27 mouse cellular contexts compared by ENCODE assay signal in genomic region chr7:77338630-77339029, GRCm38 (mm10).
A peak's percentile ranks its signal among the peaks of the same experiment; 100 is the strongest.
DNase-seq lines count a peak whose midpoint lies in the region; ATAC-seq lines count a peak whose summit lies in the region.
"Had no signal": no experiment of that assay in that cellular context is flagged by ENCODE, and none has a peak within 500 bp of the region (broad histone marks: within the 10 kb centered on the region; RNA-seq: fewer than 3 reads in every experiment).

No protein-coding gene starts in this region.

- ATAC-seq in forebrain, embryonic 16.5 days: peak; percentile 96
- ATAC-seq: liver, embryonic 12.5 days; Patski had no signal

- no peaks in the 10 kb centered on the region for H3K36me3 ChIP-seq in forebrain, embryonic 16.5 days (ENCODE audit: control insufficient read depth, insufficient read depth)
- H3K36me3 ChIP-seq: embryonic facial prominence, embryonic 13.5 days; heart, embryonic 10.5 days; hindbrain, embryonic 15.5 days; limb, embryonic 12.5 days; liver, embryonic 12.5 days; midbrain, embryonic 12.5 days had no signal

- no peak overlapping the region for H3K9ac ChIP-seq in forebrain, embryonic 16.5 days (replicated peaks; ENCODE audit: low read depth, low read length)
- H3K9ac ChIP-seq: embryonic facial prominence, embryonic 13.5 days; hindbrain, embryonic 15.5 days; limb, embryonic 12.5 days; liver, embryonic 12.5 days; midbrain, embryonic 12.5 days had no signal

- H3K4me2 ChIP-seq in forebrain, embryonic 16.5 days (ENCODE audit: low read length): no peak overlapping the region
- H3K4me2 ChIP-seq: embryonic facial prominence, embryonic 13.5 days; hindbrain, embryonic 15.5 days; limb, embryonic 12.5 days; liver, embryonic 12.5 days; midbrain, embryonic 12.5 days had no signal

- WGBS in forebrain, embryonic 16.5 days: 35% methylated on average over 4 of the region's 4 CpGs

- H3K27me3 ChIP-seq in forebrain, embryonic 16.5 days (replicated peaks; ENCODE audit: control insufficient read depth, insufficient read depth, low read length): no peaks in the 10 kb centered on the region
- H3K27me3 ChIP-seq: embryonic facial prominence, embryonic 13.5 days; hindbrain, embryonic 15.5 days; limb, embryonic 12.5 days; liver, embryonic 12.5 days; midbrain, embryonic 12.5 days; Patski had no signal

- H3K9me3 ChIP-seq in forebrain, embryonic 16.5 days (ENCODE audit: control insufficient read depth, low read length): no peaks in the 10 kb centered on the region
- H3K9me3 ChIP-seq: embryonic facial prominence, embryonic 13.5 days; heart, embryonic 10.5 days; hindbrain, embryonic 15.5 days; limb, embryonic 12.5 days; liver, embryonic 12.5 days; midbrain, embryonic 12.5 days had no signal

- no peaks in the 10 kb centered on the region for H3K4me1 ChIP-seq in forebrain, embryonic 16.5 days (replicated peaks; ENCODE audit: control insufficient read depth, insufficient read depth, low read length)
- H3K4me1 ChIP-seq: embryonic facial prominence, embryonic 13.5 days; heart, embryonic 10.5 days; hindbrain, embryonic 15.5 days; limb, embryonic 12.5 days; liver, embryonic 12.5 days; midbrain, embryonic 12.5 days had no signal

- peak; percentile 4 for DNase-seq in left cerebral cortex, adult 11 months (ENCODE audit: low spot score)
- no peak for DNase-seq in left cerebral cortex, adult 18-20 months (ENCODE audit: low spot score in 2 of 2)
- peak; percentile 71 for DNase-seq in Muller cell, postnatal 12 days (ENCODE audit: inconsistent ontology term)
- DNase-seq in layer of hippocampus, adult 9-10 months (ENCODE audit: low spot score): peak; percentile 22
- no peak for DNase-seq in liver
- DNase-seq in ovary, postnatal 10 days (ENCODE audit: low spot score): no peak
- no peak for DNase-seq in cerebellum, adult 8-10 months
- DNase-seq: adrenal gland, postnatal 36 days; cerebellum, adult 11-12 months; cerebellum, postnatal 14 days; gastrocnemius, postnatal 10 days; heart, postnatal 4 days; kidney, adult 2 months; kidney, postnatal 10 days; lung, adult 18-20 months; lung, postnatal 14 days had no signal

- no peak overlapping the region for H3K4me3 ChIP-seq in forebrain, embryonic 16.5 days (replicated peaks; ENCODE audit: low read length)
- H3K4me3 ChIP-seq: embryonic facial prominence, embryonic 13.5 days; erythroblast, embryonic 14.5 days; heart, embryonic 10.5 days; hindbrain, embryonic 15.5 days; left cerebral cortex, adult 2 months; limb, embryonic 12.5 days; liver, embryonic 12.5 days; midbrain, embryonic 12.5 days had no signal

- no peak overlapping the region for H3K27ac ChIP-seq in forebrain, embryonic 16.5 days (ENCODE audit: low read length)
- H3K27ac ChIP-seq: embryonic facial prominence, embryonic 13.5 days; heart, embryonic 10.5 days; hindbrain, embryonic 15.5 days; left cerebral cortex, adult 2 months; limb, embryonic 12.5 days; liver, embryonic 12.5 days; midbrain, embryonic 12.5 days; stomach, postnatal 0 days had no signal

Comparison
In these comparisons a context has a peak if more than half of its experiments do, and no peak if none do; other contexts are left out.
1. DNase-seq: peak in left cerebral cortex, adult 11 months (single experiment), Muller cell, postnatal 12 days (single experiment) and layer of hippocampus, adult 9-10 months (single experiment); none in left cerebral cortex, adult 18-20 months (0 of 2), liver (single experiment), ovary, postnatal 10 days (single experiment) and cerebellum, adult 8-10 months (single experiment).